Mouse (Mus musculus): ENCODE measurements at regions not wholly inside any gene's neighbourhood (a gene's known extent, or its start where the extent isn't known, plus 50 kb on each side); places are given as distances from the start of the nearest gene placed in this dataset.

- DNase-seq (ENCODE audit: low read depth, low spot score) = no peak
These were observed 51.6 kb upstream of the Cecr2 start for GRCm38 (mm10) chr6:120614526-120614925.

GRCm38 (mm10) chr6:120612346-120612745, 53.8 kb upstream of the Cecr2 start:
- DNase-seq (ENCODE audit: low read depth, low spot score) = no peak

- no peak for DNase-seq (ENCODE audit: low read depth, low spot score)
These were observed 56.3 kb upstream of the Cecr2 start for GRCm38 (mm10) chr6:120609858-120610257.

- no peak for DNase-seq (ENCODE audit: low read depth, low spot score)
These were observed 60.7 kb upstream of the Cecr2 start for GRCm38 (mm10) chr6:120605471-120605870.

- DNase-seq (ENCODE audit: low read depth, low spot score) = no peak
These were observed 61.9 kb upstream of the Cecr2 start for GRCm38 (mm10) chr6:120604020-120604958.

GRCm38 (mm10) chr6:120603454-120603853, 62.7 kb upstream of the Cecr2 start:
- peak; percentile 31 for DNase-seq (ENCODE audit: low read depth, low spot score)

- DNase-seq (ENCODE audit: low read depth, low spot score) = no peak
These were observed 65.8 kb upstream of the Cecr2 start for GRCm38 (mm10) chr6:120600376-120600775.

- no peak for DNase-seq (ENCODE audit: low read depth, low spot score)
These were observed 67.4 kb upstream of the Hdhd5 start for GRCm38 (mm10) chr6:120598471-120598870.

- DNase-seq (ENCODE audit: low read depth, low spot score) = no peak
These were observed 66.8 kb upstream of the Hdhd5 start for GRCm38 (mm10) chr6:120597887-120598286.

- DNase-seq (ENCODE audit: low read depth, low spot score) = no peak
These were observed 65.6 kb upstream of the Hdhd5 start for GRCm38 (mm10) chr6:120596717-120597116.

- DNase-seq (ENCODE audit: low read depth, low spot score) = no peak
These were observed 63.3 kb upstream of the Hdhd5 start for GRCm38 (mm10) chr6:120594463-120594862.

- DNase-seq (ENCODE audit: low read depth, low spot score) = no peak
These were observed 61.6 kb upstream of the Hdhd5 start for GRCm38 (mm10) chr6:120592705-120593104.

- peak; percentile 82 for DNase-seq (ENCODE audit: low read depth, low spot score)
These were observed 61.0 kb upstream of the Hdhd5 start for GRCm38 (mm10) chr6:120592031-120592681.

- DNase-seq (ENCODE audit: low read depth, low spot score) = no peak
These were observed 59.1 kb upstream of the Hdhd5 start for GRCm38 (mm10) chr6:120590191-120590590.

GRCm38 (mm10) chr6:120588701-120589659, 57.9 kb upstream of the Hdhd5 start:
- DNase-seq (ENCODE audit: low read depth, low spot score) = no peak

GRCm38 (mm10) chr6:120585941-120586280, 54.8 kb upstream of the Hdhd5 start:
- no peak for DNase-seq (ENCODE audit: low read depth, low spot score)

GRCm38 (mm10) chr6:120585118-120585940, 54.2 kb upstream of the Hdhd5 start:
- DNase-seq (ENCODE audit: low read depth, low spot score) = no peak

GRCm38 (mm10) chr6:120581748-120582147, 50.6 kb upstream of the Hdhd5 start:
- no peak for DNase-seq (ENCODE audit: low read depth, low spot score)
